Mouse (Mus musculus): ENCODE data around the gene Cox17.

The Cox17 gene

GRCm38 (mm10) chr16:38396155-38396554 lies 49.4 kb downstream of the Cox17 start:
- DNase-seq, result peak; percentile 35 to 44

- DNase-seq, result no peak
Measured at GRCm38 (mm10) chr16:38398266-38398665, 51.5 kb downstream of the Cox17 start.

- DNase-seq, result no peak
Measured at GRCm38 (mm10) chr16:38399076-38399475, 52.3 kb downstream of the Cox17 start.

DNA sequence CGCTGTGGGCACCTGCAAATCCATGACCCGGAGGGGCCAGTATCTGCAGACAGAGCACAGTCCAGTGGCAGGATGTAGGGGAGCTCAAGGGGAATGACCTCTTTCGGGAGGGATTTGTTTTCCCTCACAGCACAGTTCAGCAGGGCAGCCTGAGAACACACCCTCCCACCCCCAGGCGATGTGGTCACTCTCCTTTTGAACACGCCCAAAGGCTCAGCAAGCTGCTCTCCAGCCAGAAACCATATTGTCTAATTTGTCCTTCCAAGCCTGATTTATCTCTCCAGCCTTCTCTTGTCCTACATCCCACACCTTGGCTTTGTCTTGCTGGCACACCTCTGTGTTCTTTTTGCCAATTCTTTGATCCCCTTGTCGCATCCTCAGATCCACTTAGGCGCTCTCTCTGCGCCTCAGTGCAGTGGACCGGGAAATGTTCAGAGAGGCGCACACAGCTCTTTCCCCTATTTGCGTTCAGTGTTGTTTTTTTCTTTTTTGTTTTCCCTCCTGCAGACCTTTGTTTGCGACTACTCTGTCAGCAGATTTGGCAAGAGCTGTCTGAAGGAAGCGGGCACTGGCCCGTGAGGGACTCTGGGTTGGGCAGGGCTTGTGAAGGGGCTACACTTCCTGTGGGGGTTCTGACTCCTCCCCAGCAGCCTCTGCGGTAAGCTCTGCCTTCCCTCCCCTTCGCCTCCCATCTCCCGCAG lies 52.9 kb downstream of the Cox17 start:
- DNase-seq, result peak; percentile 47 to 53

- DNase-seq, result no peak
Measured at GRCm38 (mm10) chr16:38400311-38400960, 53.6 kb downstream of the Cox17 start.

DNA sequence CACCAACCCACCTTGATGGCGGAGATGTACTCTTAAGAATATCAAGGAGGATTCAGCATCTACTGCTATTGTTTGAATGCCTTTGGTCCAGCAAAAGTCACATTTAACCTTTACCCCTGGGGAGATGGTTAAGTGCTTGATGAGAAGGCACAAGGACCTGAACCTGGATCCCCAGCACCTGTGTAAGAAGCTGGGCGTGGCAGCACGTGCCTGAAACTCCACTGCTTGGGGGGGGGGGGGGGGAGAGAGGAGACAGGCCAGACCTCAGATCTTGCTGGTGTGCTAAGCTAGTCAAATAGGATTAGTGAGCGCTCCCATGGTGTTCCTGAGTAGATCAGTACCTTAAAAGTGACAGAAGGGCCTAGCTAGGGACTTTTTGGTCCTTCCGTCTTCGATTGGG lies 54.7 kb downstream of the Cox17 start:
- DNase-seq, result no peak
